Mouse (Mus musculus) intestine, embryonic 15.5 days (tissue): ENCODE data around the gene Rapgef6. TPM values are rescaled to one million over a fixed set of nuclear protein-coding genes. Genes with fewer than 3 reads are reported as not detected.

Experiments
- polyA plus RNA-seq: library from polyadenylated mRNA; unstranded; fragments of >200 nt; fragmentation: Nextera tagmentation; extraction: Ambion mirVana; gene quantifications from 2 replicates; pipeline ENCODE4 v1.2.1, GENCODE M21; 2015

The Rapgef6 gene
- polyA plus RNA-seq, 1 experiment from 2014 or later: 32.0 TPM

Other genes starting within 250 kb of the Rapgef6 start
- 1.7 and 2.6 TPM in 2 replicates for gene Acsl6, start 219.0 kb upstream of the Rapgef6 start, polyA plus RNA-seq
- gene Meikin, start 152.2 kb upstream of the Rapgef6 start, polyA plus RNA-seq: not detected in 2 replicates
- 8.6 and 10.6 TPM in 2 replicates for gene Fnip1, start 84.6 kb upstream of the Rapgef6 start, polyA plus RNA-seq